Mouse (Mus musculus): ENCODE data around the gene Zfp768.
"Not testable (repeated sequence)": the region's sequence is repeated elsewhere in the genome, so short reads cannot be mapped to it uniquely, and the experiment has no call there.

Zfp768 gene

DNA sequence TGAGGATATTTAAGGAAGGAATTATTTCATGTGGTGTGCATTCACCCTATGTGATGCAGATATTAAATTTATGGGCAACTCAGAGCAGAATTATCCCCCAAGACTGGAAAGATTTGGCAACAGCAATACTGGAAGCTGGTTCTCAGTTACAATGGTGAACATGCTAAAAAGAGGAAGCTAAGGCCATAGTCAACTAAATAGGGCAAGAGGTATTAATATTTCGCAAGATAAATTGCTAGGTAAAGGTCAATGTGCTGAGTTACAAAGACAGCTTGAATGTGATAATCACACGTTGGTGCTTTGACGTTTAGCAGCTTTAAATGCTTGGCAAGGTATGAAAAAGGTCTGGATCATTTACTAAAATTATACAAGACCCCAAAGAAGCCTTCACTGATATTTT, 10.4 kb upstream of the Zfp768 start:
- DNase-seq, result no peak

DNA sequence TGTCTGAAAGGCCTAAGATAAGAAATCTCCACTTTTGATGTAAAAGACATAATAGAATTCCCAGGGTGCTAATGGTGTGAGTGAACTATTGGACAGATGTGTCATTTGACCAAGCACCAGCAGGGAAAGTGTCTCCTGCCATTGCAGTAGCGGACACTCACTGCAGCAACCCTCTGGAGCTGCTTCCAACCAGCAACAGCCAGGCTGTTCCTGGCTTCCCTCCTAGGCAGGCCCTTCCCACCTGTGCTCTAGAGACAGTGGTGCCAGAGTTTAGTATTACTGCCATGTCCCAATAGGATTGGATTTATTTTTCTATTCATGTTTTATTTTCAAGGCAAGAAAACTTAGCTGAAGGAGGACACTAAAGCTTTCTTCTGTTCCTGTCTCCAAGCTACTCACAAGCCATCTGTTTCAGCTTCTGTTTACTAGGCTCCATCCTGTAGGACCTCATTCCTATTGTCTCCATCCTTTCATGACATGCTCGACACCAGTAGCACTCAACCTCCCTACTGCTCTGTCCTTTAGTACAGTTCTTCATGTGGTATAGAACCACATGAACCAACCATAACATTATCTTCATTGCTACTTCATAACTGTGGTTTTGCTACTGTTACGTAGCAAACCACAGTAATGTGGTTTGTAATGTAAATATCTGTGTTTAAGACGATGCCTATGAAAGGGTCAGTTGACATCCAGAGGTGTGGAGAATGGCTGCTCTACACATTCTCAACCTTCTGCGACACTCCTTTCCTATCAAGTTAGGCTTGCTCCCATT, 6.0 kb upstream of the Zfp768 start:
- DNase-seq, result no peak

DNA sequence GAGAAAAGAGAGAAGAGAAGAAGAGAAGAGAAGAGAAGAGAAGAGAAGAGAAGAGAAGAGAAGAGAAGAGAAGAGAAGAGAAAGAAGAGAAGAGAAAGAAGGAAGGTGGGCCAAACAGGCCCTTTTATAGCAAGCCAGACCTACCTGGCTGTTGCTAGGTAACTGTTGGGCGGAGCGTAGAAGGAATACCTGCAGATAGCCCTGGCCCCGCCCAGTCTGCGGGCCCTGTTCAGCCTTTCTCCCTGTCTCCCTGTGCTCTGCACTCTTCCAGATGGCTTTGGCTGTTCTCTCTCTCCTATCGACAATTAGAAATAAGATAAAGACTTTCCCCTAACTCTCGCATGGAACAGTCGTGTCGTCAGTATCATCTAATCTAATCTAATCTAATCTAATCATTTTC, 1.3 kb upstream of the Zfp768 start:
- DNase-seq, result peak; percentile 87 to 92

DNA sequence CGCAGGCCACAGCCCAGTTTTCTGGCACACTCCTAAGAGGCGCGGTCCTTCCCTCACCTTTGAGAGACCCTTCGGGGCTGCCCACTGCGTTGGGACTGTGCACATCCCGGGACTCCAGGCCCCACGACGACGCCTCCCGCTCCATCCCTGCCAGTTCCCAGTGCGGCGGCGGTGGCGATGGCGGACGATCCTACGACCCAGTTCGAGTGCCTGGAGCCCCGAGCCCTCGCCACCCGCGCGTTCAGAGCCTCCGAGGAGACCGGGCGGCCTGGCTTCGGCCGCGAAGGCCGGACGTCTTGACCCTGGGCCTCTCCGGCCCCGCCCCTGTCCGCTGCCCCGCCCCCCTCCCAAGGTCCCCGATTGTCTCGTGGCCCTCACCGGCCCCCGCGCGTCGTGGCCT, 297 bp downstream of the Zfp768 start:
- DNase-seq, result peak in 1 of 2 experiments; percentile 60

DNA sequence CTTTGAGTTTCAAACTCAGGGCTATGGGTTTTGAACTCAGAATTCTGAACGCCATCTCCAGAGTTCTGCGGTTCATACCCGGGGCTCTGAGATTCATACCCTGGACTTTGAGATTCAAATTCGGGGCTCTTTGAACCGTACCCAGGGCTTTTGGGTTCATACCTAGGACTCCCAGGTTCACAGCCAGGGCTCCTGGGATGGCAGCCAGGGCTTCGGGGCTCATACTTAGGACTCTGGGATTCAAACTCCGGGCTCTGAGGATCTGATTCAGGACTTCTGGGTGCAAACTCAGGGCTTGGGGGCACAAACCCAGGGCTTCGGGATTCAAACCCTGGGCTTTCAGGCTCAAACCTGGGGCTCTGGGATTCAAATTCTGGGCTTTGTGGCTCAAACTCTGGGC, 1.0 kb downstream of the Zfp768 start:
- DNase-seq, result peak; percentile 44 to 58

DNA sequence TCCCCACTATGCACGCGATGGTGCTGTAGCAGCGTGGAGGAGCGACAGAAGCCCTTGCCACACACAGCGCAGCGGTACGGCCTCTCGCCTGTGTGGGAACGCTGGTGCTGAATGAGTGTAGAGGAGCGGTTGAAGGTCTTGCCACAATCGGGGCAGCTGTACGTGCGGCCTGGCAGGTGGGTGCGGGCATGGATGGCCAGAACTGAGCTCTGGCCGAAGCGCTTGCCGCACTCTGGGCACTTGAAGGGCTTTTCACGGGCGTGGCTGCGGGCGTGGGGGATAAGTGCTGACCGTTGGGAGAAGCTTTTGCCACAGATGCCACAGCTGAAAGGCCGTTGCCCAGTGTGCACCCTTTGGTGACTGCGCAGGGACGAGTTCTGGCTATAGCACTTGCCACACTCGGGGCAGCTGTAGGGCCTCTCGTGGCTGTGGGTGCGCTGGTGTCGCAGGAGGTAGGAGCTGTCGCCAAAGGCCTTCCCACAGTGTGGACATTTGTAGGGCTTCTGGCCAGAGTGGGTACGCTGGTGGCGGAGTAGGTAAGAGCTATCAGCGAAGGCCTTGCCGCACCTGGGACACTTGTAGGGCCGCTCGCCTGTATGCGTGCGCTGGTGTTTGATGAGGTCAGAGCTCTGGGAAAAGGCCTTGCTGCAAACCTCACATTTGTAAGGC, 1.9 kb downstream of the Zfp768 start:
- DNase-seq, result peak in 1 of 2 experiments; percentile 54

DNA sequence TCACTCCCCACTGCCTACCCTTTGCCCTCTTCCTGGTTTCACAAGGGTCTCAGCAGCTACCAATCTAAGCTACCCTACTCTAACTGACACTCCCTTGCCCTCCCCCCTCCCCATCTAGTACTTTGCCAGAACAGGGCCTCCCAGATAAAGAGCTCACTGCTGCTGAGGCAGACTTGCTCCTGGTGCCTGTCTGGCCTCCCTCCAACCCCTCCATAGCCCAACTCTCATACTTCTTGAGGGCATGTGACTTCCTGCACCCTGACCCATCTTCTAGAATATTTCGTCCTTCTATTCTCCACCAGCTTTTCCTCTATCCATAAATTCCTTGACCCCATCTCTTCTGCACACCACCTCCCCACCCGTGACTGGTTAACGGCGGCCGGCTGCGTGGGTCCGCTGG, 2.5 kb downstream of the Zfp768 start:
- DNase-seq, result no peak

DNA sequence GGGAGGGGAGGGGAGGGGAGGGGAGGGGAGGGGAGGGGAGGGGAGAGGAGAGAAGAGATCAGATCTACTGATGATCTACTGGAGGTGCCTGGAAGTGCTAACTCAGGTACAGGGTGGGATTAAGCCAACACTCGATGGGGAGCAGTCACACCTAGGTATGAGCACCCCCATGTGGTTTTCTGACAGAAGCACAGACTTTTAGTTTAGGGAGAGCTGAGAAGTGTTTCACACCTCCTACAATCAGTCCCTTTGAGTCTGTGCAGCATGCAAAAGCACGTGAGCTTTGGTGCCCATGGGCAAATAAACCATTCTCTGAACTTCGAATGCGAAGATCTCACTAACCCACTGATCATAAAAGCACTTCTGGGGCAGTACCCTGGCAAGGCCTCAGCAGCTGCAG, 3.1 kb downstream of the Zfp768 start:
- DNase-seq, result peak in 1 of 2 experiments; percentile 32

DNA sequence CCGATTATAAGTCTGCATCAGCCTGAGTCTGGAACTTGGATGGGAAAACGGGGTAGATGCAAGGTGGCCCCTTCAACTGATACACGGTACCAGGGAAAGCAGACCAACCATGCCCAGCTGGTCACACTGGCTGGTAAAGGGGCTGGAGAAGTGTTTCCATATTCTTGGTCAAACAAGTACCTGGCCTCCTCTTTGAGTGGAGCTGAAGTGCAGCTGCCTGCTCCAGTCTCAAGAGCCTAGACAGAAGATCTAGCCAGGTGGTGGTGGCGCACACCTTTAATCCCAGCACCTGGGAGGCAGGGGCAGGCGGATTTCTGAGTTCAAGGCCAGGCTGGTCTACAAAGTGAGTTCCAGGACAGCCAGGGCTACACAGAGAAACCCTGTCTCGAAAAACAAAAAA, 3.5 kb downstream of the Zfp768 start:
- DNase-seq, result not testable (repeated sequence)

DNA sequence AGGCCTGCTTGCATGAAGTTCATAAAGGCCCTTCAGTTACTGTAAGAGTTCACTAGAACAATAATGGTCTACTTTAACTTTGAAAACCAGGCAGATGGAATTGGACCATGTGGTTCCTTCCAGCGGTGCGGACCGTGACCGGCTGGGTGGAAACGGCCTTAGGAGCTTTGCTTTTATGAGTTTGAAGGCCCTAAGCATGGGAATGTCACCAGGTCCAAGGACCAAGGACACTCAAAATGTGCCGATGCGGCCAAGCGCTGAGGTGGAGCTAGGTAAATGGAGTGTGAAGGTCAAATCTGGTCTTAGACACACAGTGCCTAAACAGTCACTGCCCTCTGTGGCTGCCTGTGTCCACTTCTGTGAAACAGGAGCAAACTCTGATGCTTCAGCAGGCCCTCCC, 4.0 kb downstream of the Zfp768 start:
- peak; percentile 67 to 90 for DNase-seq

DNA sequence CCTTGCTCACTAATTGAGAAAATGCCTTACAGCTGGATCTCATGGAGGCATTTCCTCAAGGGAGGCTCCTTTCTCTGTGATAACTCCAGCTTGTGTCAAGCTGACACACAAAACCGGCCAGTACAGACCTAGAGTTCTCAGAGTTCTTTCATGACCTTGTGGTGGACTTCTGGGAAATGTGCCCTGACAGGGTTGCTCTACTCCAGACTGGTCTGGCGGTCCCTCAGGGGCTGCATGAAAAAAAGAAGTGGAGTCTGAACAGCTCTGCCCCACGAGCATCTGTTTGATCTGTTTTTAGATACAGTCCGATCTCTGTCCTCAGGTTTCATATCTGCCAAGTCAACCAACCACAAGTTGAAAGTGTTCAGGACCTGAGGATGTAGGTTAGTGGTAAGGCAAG, 7.8 kb downstream of the Zfp768 start:
- DNase-seq, result peak in 1 of 2 experiments; percentile 71

DNA sequence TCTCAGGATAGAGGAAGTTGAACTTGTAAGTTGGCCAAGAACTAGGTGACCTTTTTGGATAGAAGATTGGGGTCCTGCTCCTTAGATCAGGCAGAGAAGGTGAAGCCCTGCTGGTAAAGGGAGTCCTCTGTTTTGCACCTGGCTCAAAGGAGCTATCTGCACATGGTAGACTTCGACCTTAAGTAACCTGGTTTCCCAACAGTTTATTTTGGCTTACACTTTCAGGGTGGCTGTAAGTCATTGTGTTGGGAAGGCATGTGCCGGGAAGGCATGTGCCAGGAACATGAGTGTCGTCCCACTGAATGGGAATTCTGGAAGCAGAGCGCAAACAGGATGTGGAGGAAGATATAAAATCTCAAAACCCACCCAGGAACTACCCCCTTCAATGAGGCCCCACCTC, 9.8 kb downstream of the Zfp768 start:
- no peak for DNase-seq

DNA sequence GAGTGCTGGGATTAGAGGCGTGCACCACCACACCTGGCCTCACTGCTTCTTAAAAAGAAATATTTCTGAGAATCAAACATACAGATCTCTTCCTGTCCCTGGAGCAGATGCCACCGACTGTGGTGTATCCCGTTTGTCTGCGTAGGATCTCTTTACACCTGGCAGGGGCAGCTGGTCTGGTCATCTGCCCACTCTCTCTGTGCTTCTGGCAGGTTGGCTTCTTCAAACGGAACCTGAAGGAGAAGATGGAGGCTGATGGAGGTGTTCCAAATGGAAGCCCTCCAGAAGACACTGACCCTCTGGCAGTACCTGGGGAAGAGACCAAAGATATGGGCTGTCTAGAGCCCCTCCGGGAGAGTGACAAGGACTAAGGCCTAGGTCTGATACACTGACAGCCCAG, 12.1 kb downstream of the Zfp768 start:
- DNase-seq, result no peak

DNA sequence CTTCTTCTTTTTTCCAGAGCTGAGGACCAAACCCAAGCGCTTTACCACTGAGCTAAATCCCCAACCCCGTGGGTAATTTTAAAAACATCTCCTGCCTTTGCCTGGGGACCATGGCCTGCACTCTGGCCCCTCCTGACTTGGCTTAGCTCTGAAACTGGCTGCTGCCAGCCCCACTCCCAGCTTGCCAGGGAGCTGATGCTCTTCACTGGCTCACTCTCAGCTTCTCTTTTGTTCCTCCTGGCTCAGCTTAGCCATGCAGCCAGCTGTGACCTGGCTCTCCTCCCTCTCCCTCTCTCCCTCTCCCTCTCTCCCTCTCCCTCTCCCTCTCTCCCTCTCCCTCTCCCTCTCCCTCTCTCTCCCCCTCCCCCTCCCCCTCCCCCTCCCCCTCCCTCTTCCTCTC, 18.7 kb downstream of the Zfp768 start:
- peak; percentile 40 to 71 for DNase-seq

DNA sequence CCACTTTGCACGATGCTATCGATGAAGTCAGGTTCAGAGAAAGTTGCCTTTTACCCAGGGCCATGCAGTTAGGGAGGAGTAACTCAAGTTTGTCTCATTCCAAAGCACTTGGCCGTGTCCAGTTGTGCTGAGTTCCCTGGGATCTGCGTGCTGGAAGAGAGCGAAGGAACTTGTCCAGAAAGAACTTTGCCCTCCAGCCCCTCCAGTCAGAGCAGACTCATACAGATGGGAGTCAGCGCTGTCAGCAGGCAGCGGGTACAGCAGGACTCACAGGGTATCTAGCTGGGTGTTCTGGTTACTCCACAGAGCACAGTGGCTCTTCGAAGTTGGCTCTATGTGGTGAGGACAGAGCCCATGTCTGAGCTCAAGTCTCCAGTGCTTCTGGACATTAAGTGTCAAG, 19.8 kb downstream of the Zfp768 start:
- peak; percentile 57 to 81 for DNase-seq

DNA sequence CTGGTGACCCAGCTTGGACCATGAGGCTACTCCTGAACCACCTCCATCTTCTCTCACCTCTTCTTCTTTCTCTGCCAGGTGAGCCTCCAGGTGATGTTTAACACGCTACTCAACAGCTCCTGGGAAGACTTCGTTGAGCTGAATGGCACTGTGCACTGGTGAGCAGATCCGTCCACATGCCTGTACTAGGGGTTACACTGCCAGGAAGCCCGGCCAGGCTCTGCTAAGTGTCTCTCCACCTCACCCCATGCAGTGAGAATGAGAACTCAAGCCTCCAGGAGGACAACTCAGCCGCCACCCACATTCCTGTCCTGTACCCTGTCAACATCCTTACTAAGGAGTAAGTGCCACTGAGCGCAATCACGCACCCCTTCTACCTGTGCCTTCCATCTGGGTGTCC, 20.4 kb downstream of the Zfp768 start:
- DNase-seq, result no peak

DNA sequence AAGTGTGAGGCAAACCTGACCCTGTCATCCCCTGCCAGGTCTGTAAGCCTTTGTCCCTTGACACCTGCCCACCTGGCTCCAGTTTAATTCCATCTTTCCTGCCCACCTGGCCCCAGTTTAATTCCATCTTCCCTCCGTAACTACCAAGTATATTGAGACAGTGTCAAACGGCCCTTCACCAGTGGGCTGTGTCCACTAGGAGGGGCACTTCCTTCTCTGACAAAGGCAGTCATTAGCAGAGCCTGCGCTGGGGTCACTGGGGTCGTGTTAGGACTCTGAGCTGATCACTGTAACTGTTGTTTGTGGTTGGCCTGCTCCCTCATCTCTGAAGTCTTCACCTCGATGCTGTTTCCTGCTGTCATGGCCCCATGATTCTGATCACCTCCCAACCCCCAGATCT, 23.3 kb downstream of the Zfp768 start:
- peak; percentile 49 to 65 for DNase-seq

DNA sequence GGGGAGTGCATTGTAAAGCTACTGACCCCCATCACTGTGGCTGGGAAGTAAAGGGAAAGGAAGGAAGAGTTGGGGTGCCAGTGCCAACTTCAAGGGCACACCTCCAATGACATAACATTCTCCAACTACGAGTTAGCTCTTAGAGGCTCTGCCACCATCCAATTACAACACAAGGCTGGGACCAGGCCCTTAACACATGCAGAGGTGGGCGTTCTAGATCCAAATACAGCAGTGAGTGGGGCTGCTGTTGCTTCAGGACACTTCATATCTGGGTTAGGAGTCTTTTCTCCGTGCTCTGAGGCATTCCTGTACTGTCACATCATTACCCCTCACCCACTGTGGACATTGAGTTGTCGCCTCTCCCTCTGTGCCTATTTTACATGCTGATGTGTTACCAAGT, 24.3 kb downstream of the Zfp768 start:
- DNase-seq, result no peak

DNA sequence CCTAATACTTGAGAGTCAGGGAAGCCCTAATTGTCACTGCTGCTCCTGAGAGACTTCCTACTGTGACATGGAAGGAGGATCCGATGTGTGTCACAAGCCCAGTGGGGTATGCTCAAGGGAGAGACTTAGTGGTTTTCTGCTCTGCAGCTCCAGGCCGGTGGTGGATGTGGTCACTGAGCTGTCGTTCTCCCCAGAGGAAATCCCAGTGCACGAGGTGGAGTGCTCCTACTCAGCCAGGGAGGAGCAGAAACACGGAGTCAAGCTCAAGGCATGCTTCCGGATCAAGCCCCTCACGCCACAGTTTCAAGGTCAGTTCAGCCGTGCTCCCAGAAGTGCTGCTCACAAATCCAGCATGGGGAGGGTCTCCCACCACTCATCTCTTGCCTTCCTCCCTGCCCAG, 31.5 kb downstream of the Zfp768 start:
- no peak for DNase-seq

DNA sequence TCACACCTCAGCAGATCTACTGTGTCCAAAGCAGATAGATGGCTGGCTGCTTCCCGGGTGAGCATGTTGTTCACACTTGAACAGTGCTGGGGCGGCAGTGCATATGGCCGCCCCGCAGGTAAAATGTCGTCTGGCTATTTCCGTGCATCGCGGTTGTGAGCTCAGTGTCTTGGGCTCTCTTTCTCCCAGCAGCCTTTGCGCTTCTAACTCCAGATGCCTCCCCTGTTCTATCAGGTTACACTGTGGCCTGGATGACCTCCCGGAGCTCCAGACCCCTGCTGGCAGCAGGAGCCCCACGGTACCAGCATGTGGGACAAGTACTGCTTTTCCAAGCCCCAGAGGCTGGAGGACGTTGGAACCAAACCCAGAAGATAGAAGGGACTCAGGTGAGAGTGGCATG, 35.4 kb downstream of the Zfp768 start:
- DNase-seq, result no peak

DNA sequence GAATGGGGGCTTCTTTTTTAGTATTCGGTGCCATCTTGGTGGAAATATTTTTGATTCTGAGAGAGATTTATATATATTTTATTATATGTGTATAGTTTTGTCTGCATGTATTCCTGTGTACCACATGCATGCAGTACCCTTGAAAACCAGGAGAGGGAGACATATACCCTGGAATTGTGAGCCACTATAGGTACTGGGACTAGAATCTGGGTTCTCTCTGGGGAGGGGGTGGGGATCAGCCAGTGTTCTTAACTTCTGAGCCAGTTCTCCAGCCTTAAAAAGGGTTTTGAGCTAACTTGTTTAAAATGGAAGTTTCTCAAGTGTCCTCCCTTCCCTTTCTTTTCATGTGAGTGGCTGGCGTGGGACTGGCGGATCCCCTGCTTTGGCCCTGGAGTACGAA, 36.5 kb downstream of the Zfp768 start:
- peak in 1 of 2 experiments; percentile 71 for DNase-seq

DNA sequence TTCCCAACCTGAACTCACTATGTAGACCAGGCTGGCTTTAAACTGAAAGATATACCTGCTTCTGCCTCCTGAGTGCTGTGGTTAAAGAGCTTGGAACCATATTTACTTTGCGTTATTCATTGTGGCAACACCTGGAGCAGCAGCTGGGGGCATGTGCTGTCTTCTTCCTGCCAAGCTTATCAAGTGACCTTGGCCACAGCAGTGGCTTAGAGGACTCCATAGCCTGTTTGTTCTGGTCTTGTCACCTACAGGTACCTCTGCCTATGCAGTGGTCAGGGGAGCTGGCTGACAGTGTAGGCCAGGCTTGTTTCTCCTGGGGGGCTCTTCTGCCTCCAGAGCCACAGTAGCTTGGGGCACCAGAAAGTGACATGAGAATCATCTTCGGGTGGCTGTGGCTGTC, 37.0 kb downstream of the Zfp768 start:
- no peak for DNase-seq

DNA sequence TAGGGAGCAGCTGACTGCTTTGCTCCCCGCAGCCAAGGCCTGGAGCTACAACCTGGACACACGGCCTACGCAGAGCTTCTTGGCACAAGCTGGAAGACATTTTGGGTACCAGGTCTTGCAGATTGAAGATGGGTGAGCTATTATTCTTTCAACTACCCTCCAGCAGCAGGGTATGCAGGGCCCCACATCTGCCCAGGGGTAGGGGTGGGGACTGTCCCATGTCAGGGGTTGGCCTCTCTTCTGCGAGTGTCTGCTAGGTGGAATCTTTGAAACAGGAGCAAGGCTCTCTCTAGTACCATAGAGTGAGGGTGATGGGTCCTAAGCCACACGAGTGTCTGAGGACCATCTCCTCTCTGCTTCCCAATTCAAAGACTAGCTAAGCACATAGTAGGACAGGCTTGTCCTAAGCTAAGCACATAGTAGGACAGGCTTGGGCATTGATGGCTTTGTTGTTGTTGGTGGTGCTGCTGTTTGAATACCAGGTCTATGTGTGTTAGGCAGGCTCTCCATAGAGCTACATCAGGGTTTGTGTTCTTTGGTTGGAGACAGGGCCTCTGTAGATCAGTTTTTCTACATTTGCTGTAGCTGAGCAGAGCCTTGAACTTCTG, 47.7 kb downstream of the Zfp768 start:
- no peak for DNase-seq

Measured in kidney, postnatal 25 days (tissue).